9 mouse cellular contexts compared by ENCODE assay signal in the genomic region with DNA sequence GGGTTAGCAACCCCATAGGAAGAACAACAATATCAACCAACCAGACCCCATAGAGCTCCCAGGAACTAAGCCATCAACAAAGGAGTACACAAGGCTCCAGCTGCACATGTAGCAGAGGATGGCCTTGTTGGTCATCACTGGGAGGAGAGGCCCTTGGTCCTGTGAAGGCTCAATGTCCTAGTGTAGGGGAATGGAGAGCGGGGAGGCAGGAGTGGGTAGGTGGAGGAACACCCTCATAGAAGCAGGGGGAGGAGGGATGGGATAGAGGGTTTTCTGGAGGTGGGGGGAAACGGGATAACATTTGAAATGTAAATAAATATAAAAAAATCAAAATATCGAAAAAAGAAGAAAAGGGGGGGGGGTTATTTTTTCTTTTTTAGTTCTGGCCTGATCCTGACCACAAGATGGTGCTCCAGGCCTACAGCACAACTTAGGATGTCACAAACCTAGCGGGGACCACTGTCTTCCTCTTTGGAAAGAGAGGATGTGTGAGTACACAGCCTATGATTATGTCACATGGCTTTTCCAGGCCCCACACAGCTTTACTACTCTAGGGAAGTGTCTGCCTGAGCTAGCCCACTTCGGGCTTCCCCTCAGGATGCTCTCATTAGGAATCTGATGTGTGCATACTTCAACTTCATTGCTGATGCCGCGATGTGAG. TPM values are rescaled to one million over a fixed set of nuclear protein-coding genes. Genes with fewer than 3 reads are reported as not detected.
DNase-seq lines count a peak whose midpoint lies in the region; ATAC-seq and TF ChIP-seq lines count a peak whose summit lies in the region.
"Had no signal": no experiment of that assay in that cellular context is flagged by ENCODE, and none has a peak within 500 bp of the region (broad histone marks: within the 10 kb centered on the region; RNA-seq: fewer than 3 reads in every experiment).

No protein-coding gene starts in this region.

- H3K9ac ChIP-seq in hindbrain, embryonic 16.5 days (ENCODE audit: low read depth, low read length), result no peak overlapping the region
- no peak overlapping the region for H3K9ac ChIP-seq in midbrain, embryonic 13.5 days (replicated peaks)

- peaks cover 13% of the 10 kb centered on the region for H3K36me3 ChIP-seq in hindbrain, embryonic 16.5 days (ENCODE audit: control insufficient read depth, insufficient read depth, low read length)
- peaks cover 29% of the 10 kb centered on the region for H3K36me3 ChIP-seq in midbrain, embryonic 13.5 days
- peaks cover 11% of the 10 kb centered on the region for H3K36me3 ChIP-seq in thymus, adult 2 months (ENCODE audit: control insufficient read depth, insufficient read depth, low read length)

- DNase-seq in heart, postnatal 14 days, result peak; percentile 37 to 50
- no peak for DNase-seq in heart, adult 8-10 months (ENCODE audit: low spot score)
- DNase-seq in A20 (ENCODE audit: low read depth, low spot score), result peak; percentile 34
- DNase-seq in thymus, adult 2 months, result no peak
- DNase-seq in ovary, postnatal 36 days (ENCODE audit: low spot score), result no peak

- H3K27me3 ChIP-seq in hindbrain, embryonic 16.5 days (replicated peaks; ENCODE audit: control insufficient read depth, insufficient read depth, low read length), result no peaks in the 10 kb centered on the region
- no peaks in the 10 kb centered on the region for H3K27me3 ChIP-seq in midbrain, embryonic 13.5 days
- no peaks in the 10 kb centered on the region for H3K27me3 ChIP-seq in thymus, adult 2 months (ENCODE audit: control insufficient read depth, insufficient read depth, low read length)

- H3K4me2 ChIP-seq in hindbrain, embryonic 16.5 days (ENCODE audit: low read length), result no peak overlapping the region
- no peak overlapping the region for H3K4me2 ChIP-seq in midbrain, embryonic 13.5 days (replicated peaks)

- H3K9me3 ChIP-seq in hindbrain, embryonic 16.5 days (ENCODE audit: control insufficient read depth, low read length), result no peaks in the 10 kb centered on the region
- H3K9me3 ChIP-seq in midbrain, embryonic 13.5 days, result no peaks in the 10 kb centered on the region

- TF ChIP-seq CTCF in thymus, adult 2 months (IDR thresholded peaks at IDR 0.05; ENCODE audit: borderline replicate concordance, control insufficient read depth, extremely low read depth, insufficient read depth, low read length, poor library complexity), result no peak

- TF ChIP-seq POLR2A in thymus, adult 2 months (IDR thresholded peaks at IDR 0.05; ENCODE audit: control insufficient read depth, extremely low read depth, insufficient read depth, low read length, poor library complexity), result no peak

- H3K27ac ChIP-seq in hindbrain, embryonic 16.5 days (ENCODE audit: low read depth, low read length), result no peak overlapping the region
- H3K27ac ChIP-seq in midbrain, embryonic 13.5 days, result no peak overlapping the region
- H3K27ac ChIP-seq in thymus, adult 2 months (ENCODE audit: control insufficient read depth, insufficient read depth, low read length), result no peak overlapping the region

- intact Hi-C loops in heart, postnatal 14 days (cut with DNase I), result loop anchor here (2.0 to 10.0 kb wide), 4 partner anchors 320 to 726 kb away; no protein-coding TSS in a partner anchor

- H3K4me1 ChIP-seq in hindbrain, embryonic 16.5 days (ENCODE audit: control insufficient read depth, insufficient read depth, low read depth, low read length), result no peaks in the 10 kb centered on the region
- H3K4me1 ChIP-seq in midbrain, embryonic 13.5 days (replicated peaks), result no peaks in the 10 kb centered on the region
- H3K4me1 ChIP-seq in thymus, adult 2 months (replicated peaks; ENCODE audit: control insufficient read depth, insufficient read depth, low read length), result no peaks in the 10 kb centered on the region

- ATAC-seq in common myeloid progenitor, adult 5-6 weeks (replicated peaks; ENCODE audit: low read depth, poor library complexity, severe bottlenecking), result peak; percentile 97
- ATAC-seq in hindbrain, embryonic 16.5 days, result peak; percentile 85
- peak; percentile 92 for ATAC-seq in midbrain, embryonic 13.5 days

- WGBS in hindbrain, embryonic 16.5 days, result 69% methylated on average over 7 of the region's 7 CpGs
- WGBS in midbrain, embryonic 13.5 days, result 70% methylated on average over 7 of the region's 7 CpGs
- 70% methylated on average over 7 of the region's 7 CpGs for WGBS in thymus, adult 2 months

- H3K4me3 ChIP-seq in hindbrain, embryonic 16.5 days (ENCODE audit: low read length), result no peak overlapping the region
- no peak overlapping the region for H3K4me3 ChIP-seq in midbrain, embryonic 13.5 days (replicated peaks)
- H3K4me3 ChIP-seq in thymus, adult 2 months (ENCODE audit: control insufficient read depth, insufficient read depth, low read length), result no peak overlapping the region
- H3K4me3 ChIP-seq: myocyte had no signal

RNA-seq across cellular contexts. Expression of gene Wdfy1, which starts 10.5 kb away (rescaled TPM):
- total RNA-seq in heart, postnatal 14 days (2021), result 10 to 100 TPM; 18.6 to 23.0 TPM
- total RNA-seq in heart, adult 8-10 months (2022), result 10 to 100 TPM; 14.7 to 17.5 (median 16.2) TPM
- 7.5 and 23.4 TPM in 2 replicates for total RNA-seq in common myeloid progenitor, adult 5-6 weeks (2017)
- polyA plus RNA-seq in hindbrain, embryonic 16.5 days (2015; fragmentation: Nextera tagmentation; extraction: Ambion mirVana), result 108 and 112 TPM in 2 replicates
- polyA plus RNA-seq in midbrain, embryonic 13.5 days (2015; fragmentation: Nextera tagmentation; extraction: Ambion mirVana), result 113 and 118 TPM in 2 replicates
- 23.3 and 24.4 TPM in 2 replicates for polyA plus RNA-seq in thymus, adult 2 months (2012; rRNA removed)

RNA-seq across cellular contexts. Expression of gene Mrpl44, which starts 10.6 kb away (rescaled TPM):
- total RNA-seq in heart, postnatal 14 days (2021), result 10 to 100 TPM; 56.9 to 58.5 TPM
- total RNA-seq in heart, adult 8-10 months (2022), result 10 to 100 TPM; 69.6 to 73.3 (median 72.1) TPM
- total RNA-seq in common myeloid progenitor, adult 5-6 weeks (2017), result 37.1 and 37.9 TPM in 2 replicates
- 40.2 and 41.2 TPM in 2 replicates for polyA plus RNA-seq in hindbrain, embryonic 16.5 days (2015; fragmentation: Nextera tagmentation; extraction: Ambion mirVana)
- polyA plus RNA-seq in midbrain, embryonic 13.5 days (2015; fragmentation: Nextera tagmentation; extraction: Ambion mirVana), result 51.9 and 54.5 TPM in 2 replicates
- polyA plus RNA-seq in thymus, adult 2 months (2012; rRNA removed), result 15.1 and 16.4 TPM in 2 replicates

Comparison
In these comparisons a context has a peak if more than half of its experiments do, and no peak if none do; other contexts are left out.
1. DNase-seq: peak in heart, postnatal 14 days (2 of 2) and A20 (single experiment); none in heart, adult 8-10 months (single experiment), thymus, adult 2 months (single experiment) and ovary, postnatal 36 days (single experiment).
2. Peak in every context shown above with its lines, with median percentiles within 50 percentile points of each other: ATAC-seq.